Mouse (Mus musculus): ENCODE measurements around the gene Arntl. TPM values are rescaled to one million over a fixed set of nuclear protein-coding genes. Genes with fewer than 3 reads are reported as not detected.

Arntl gene
- polyA plus RNA-seq, 1 experiment from 2014 or later, result 9.0 TPM

DNA sequence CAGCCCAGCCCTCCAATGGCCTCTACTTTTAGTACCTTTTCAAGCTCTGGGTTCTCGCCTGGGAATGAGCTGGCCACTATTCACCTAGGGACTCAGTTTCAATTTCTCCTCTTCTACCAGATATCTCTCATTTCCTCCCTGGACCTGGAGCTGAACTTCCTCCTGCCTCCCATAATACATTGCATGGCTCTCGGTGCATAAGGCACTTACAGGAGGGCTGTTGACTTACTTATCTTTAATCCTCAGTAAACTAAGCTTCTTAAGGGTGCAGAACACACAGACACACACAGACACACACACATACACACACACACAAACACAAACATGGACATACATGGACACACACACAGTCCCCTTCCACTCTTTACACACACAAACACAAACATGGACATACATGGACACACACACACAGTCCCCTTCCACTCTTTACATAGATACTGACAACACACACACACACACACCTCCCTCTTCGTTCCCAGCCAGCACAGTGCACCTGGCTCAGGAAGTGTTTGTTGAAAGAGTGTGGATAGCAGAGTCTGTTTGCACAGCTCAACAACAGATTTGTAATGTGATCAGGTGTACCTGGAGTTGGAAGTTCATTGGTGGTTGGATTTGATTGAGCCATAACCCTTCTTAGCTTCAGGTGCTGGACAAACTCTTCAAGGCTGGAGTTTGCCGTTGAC lies 32.3 kb downstream of the Arntl start:
- Histone ChIP-seq H3K27me3 (ENCODE audit: control insufficient read depth, insufficient read depth, low read length) (no peaks in the 10 kb centered on the region), H3K9me3 (ENCODE audit: control insufficient read depth, low read length) (no peaks in the 10 kb centered on the region), H3K4me1 (ENCODE audit: control insufficient read depth, insufficient read depth, low read length) (no peaks in the 10 kb centered on the region), H3K27ac (replicated peaks; ENCODE audit: low read depth, low read length) (no peak overlapping the region), H3K4me3 (ENCODE audit: low read depth, low read length) (no peak overlapping the region), H3K9ac (ENCODE audit: low read length) (no peak overlapping the region), H3K36me3 (ENCODE audit: control insufficient read depth, insufficient read depth, low read length) (no peaks in the 10 kb centered on the region), H3K4me2 (ENCODE audit: low read depth, severe bottlenecking) (no peak overlapping the region)
- DNase-seq (ENCODE audit: low spot score) (no peak), ATAC-seq (ENCODE audit: insufficient number of reproducible peaks, low FRiP score, low TSS enrichment, low read depth) (no peak)
- 80% methylated on average over 4 of the region's 4 CpGs for WGBS

DNA sequence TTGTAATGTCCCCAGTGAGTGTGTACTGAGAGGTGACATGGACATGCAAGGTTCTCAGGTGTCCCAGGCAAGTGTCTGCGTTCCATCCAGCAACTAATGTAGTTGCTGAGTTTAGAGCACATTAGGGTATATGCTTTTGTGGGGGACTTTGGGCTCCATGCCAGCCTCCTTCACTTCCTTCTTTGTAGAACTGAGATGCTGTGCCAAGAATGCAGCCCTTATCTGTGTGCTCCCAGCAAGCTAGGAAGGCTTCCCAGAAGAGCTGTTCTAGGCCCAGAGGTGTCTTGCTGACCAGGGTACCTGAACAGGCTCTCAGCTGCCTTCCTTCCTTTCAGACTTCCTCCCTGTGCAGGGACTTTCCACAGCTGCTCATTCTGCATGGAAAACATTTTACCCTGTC lies 33.2 kb downstream of the Arntl start:
- H3K27ac ChIP-seq (replicated peaks; ENCODE audit: low read depth, low read length), result no peak overlapping the region
- H3K36me3 ChIP-seq (ENCODE audit: control insufficient read depth, insufficient read depth, low read length), result no peaks in the 10 kb centered on the region
- WGBS, result 100% methylated on average over 1 of the region's 1 CpGs
- DNase-seq (ENCODE audit: low spot score) (no peak), ATAC-seq (ENCODE audit: insufficient number of reproducible peaks, low FRiP score, low TSS enrichment, low read depth) (no peak)
- no peak overlapping the region for H3K4me3 ChIP-seq (ENCODE audit: low read depth, low read length)
- no peaks in the 10 kb centered on the region for H3K27me3 ChIP-seq (ENCODE audit: control insufficient read depth, insufficient read depth, low read length)
- H3K9ac ChIP-seq (ENCODE audit: low read length), result no peak overlapping the region
- no peaks in the 10 kb centered on the region for H3K9me3 ChIP-seq (ENCODE audit: control insufficient read depth, low read length)
- no peak overlapping the region for H3K4me2 ChIP-seq (ENCODE audit: low read depth, severe bottlenecking)
- H3K4me1 ChIP-seq (ENCODE audit: control insufficient read depth, insufficient read depth, low read length), result no peaks in the 10 kb centered on the region

DNA sequence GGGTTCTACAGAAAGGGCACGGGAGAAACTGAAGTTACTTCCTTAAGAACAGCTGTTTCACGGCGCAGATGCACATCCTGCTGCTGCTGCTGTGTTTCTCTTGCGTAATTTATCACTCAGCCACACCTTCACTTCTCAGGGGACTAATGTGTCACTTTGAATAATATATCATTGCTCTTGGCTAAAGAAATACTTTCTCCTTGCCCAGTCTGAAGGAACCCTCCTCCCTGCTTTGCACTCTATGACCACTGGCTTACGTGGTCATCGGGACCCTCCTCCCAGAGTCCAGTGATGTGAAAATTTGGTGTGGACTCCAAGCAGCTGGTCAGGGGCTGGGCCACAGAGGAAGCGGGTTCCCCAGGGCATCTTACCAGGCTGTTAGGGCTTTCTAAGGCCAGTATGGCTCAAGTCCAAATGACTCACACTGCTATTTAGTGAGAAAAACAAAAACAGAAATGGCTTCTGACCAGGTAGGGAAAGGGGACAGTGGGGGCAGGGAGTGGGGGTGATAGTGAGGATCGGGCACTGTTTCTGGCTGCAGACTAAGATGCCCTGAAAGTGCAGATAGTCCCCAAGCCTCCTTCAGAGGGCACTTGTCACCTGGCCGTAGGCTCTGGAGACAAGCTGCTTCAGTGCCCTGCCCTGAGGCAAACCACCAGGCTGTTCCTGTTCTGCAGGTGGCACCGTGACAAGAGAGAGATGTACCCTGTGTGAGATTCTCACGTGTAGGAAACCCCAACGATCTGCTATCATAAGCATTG lies 34.8 kb downstream of the Arntl start:
- no peak overlapping the region for H3K4me3 ChIP-seq (ENCODE audit: low read depth, low read length)
- ATAC-seq (ENCODE audit: insufficient number of reproducible peaks, low FRiP score, low TSS enrichment, low read depth), result no peak
- H3K4me2 ChIP-seq (ENCODE audit: low read depth, severe bottlenecking), result no peak overlapping the region
- no peaks in the 10 kb centered on the region for H3K36me3 ChIP-seq (ENCODE audit: control insufficient read depth, insufficient read depth, low read length)
- H3K27ac ChIP-seq (replicated peaks; ENCODE audit: low read depth, low read length), result no peak overlapping the region
- no peaks in the 10 kb centered on the region for H3K4me1 ChIP-seq (ENCODE audit: control insufficient read depth, insufficient read depth, low read length)
- H3K9ac ChIP-seq (ENCODE audit: low read length), result no peak overlapping the region
- H3K9me3 ChIP-seq (ENCODE audit: control insufficient read depth, low read length), result no peaks in the 10 kb centered on the region
- 73% methylated on average over 12 of the region's 12 CpGs for WGBS
- no peaks in the 10 kb centered on the region for H3K27me3 ChIP-seq (ENCODE audit: control insufficient read depth, insufficient read depth, low read length)
- no peak for DNase-seq (ENCODE audit: low spot score)

DNA sequence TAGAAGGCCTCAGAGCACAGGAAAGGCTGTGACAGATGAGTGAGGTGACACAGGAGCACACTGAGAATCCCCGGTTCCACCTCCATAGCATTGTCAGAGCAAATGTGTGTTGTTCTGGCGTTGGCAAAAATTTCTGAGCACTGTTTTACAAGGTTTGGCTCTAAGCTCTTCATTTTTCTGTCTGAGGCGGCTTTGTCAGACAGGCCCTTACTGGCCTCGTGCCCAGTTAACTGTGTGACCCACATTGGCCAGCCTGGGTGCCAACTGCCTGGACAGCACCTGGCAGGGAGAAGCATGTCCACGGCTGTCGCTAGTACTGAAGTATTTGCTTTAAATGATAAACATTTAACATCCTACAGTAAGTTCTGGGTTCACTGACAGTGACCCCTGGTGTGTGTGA lies 35.4 kb downstream of the Arntl start:
- no peaks in the 10 kb centered on the region for H3K27me3 ChIP-seq (ENCODE audit: control insufficient read depth, insufficient read depth, low read length)
- no peak overlapping the region for H3K4me2 ChIP-seq (ENCODE audit: low read depth, severe bottlenecking)
- H3K36me3 ChIP-seq (ENCODE audit: control insufficient read depth, insufficient read depth, low read length), result no peaks in the 10 kb centered on the region
- H3K4me3 ChIP-seq (ENCODE audit: low read depth, low read length), result no peak overlapping the region
- DNase-seq (ENCODE audit: low spot score) (no peak), ATAC-seq (ENCODE audit: insufficient number of reproducible peaks, low FRiP score, low TSS enrichment, low read depth) (no peak)
- WGBS, result 82% methylated on average over 6 of the region's 6 CpGs
- H3K9me3 ChIP-seq (ENCODE audit: control insufficient read depth, low read length), result no peaks in the 10 kb centered on the region
- H3K27ac ChIP-seq (replicated peaks; ENCODE audit: low read depth, low read length), result no peak overlapping the region
- H3K9ac ChIP-seq (ENCODE audit: low read length), result no peak overlapping the region
- H3K4me1 ChIP-seq (ENCODE audit: control insufficient read depth, insufficient read depth, low read length), result no peaks in the 10 kb centered on the region

DNA sequence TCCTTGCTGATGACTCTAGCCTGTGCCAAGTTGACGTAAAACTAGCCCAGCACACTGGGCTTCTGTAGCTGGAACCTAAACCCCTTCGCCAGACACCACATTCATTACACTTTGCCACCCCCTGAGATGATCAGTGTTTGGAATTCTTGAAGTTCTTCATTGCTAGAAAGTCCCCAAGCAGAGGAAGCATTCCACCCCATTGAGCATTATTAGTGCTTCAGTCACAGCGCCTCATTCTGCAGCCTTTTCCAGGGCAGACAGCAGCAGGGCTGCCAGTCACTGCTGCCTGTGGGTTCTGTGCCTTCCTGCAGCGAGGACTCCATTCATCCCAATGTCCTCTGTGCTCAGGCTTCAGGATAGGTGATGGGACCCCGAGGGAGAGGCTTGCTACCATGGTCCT lies 37.9 kb downstream of the Arntl start:
- H3K4me3 ChIP-seq (ENCODE audit: low read depth, low read length), result no peak overlapping the region
- H3K9ac ChIP-seq (ENCODE audit: low read length), result no peak overlapping the region
- 85% methylated on average over 5 of the region's 5 CpGs for WGBS
- H3K9me3 ChIP-seq (ENCODE audit: control insufficient read depth, low read length), result no peaks in the 10 kb centered on the region
- no peak for DNase-seq (ENCODE audit: low spot score)
- no peaks in the 10 kb centered on the region for H3K4me1 ChIP-seq (ENCODE audit: control insufficient read depth, insufficient read depth, low read length)
- no peaks in the 10 kb centered on the region for H3K36me3 ChIP-seq (ENCODE audit: control insufficient read depth, insufficient read depth, low read length)
- H3K27me3 ChIP-seq (ENCODE audit: control insufficient read depth, insufficient read depth, low read length), result no peaks in the 10 kb centered on the region
- H3K4me2 ChIP-seq (ENCODE audit: low read depth, severe bottlenecking), result no peak overlapping the region
- H3K27ac ChIP-seq (replicated peaks; ENCODE audit: low read depth, low read length), result no peak overlapping the region
- no peak for ATAC-seq (ENCODE audit: insufficient number of reproducible peaks, low FRiP score, low TSS enrichment, low read depth)

DNA sequence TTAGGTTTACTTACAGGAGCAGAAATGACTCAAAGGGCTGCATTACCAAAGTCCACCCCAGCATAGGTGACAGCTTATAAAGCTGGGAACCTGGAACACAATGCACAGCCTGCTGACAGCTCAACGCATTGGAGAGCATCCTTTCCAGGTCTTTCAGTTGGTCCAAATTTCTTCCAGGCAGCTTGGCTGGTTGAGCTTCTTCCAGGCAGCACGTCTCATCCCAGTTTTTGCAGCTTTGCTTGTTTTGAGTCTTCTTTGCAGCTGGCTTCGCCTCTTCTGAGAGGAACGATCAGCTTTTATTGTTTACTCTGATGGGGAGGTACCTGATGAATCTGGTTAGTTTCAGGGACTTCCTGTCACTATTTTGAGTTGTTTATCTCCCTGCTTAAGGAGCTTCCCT lies 39.2 kb downstream of the Arntl start:
- no peak overlapping the region for H3K4me2 ChIP-seq (ENCODE audit: low read depth, severe bottlenecking)
- H3K9ac ChIP-seq (ENCODE audit: low read length), result no peak overlapping the region
- peaks cover 5% of the 10 kb centered on the region; the same call in 1 of the 2 replicates for H3K4me1 ChIP-seq (ENCODE audit: control insufficient read depth, insufficient read depth, low read length)
- H3K9me3 ChIP-seq (ENCODE audit: control insufficient read depth, low read length), result no peaks in the 10 kb centered on the region
- H3K27ac ChIP-seq (replicated peaks; ENCODE audit: low read depth, low read length), result no peak overlapping the region
- WGBS, result 84% methylated on average over 4 of the region's 4 CpGs
- ATAC-seq (ENCODE audit: insufficient number of reproducible peaks, low FRiP score, low TSS enrichment, low read depth), result no peak
- no peak overlapping the region for H3K4me3 ChIP-seq (ENCODE audit: low read depth, low read length)
- H3K27me3 ChIP-seq (ENCODE audit: control insufficient read depth, insufficient read depth, low read length), result no peaks in the 10 kb centered on the region
- no peak for DNase-seq (ENCODE audit: low spot score)
- H3K36me3 ChIP-seq (ENCODE audit: control insufficient read depth, insufficient read depth, low read length), result no peaks in the 10 kb centered on the region

DNA sequence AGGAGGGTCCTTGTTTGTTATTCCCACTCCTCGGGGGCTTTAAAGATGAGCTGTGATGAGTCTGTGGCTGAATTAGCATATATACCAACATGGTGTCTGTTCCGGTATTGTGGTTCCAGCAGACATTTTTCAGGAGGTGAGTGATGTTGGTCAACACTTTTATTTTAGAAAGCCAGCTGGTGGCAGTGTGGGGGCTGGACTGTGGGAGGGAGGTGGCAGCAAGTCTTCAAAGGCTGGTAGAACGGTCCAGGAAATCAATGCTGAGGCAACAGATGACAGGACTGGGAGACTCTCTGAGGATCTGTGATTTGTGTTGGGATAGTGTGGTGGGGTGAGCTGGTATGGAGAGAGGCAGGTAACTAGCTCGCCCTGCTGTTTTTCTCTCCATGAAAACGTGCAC lies 39.9 kb downstream of the Arntl start:
- Histone ChIP-seq H3K9ac (ENCODE audit: low read length) (no peak overlapping the region), H3K27me3 (ENCODE audit: control insufficient read depth, insufficient read depth, low read length) (no peaks in the 10 kb centered on the region), H3K36me3 (ENCODE audit: control insufficient read depth, insufficient read depth, low read length) (no peaks in the 10 kb centered on the region), H3K4me1 (ENCODE audit: control insufficient read depth, insufficient read depth, low read length) (peaks cover 5% of the 10 kb centered on the region; the same call in 1 of the 2 replicates), H3K4me3 (ENCODE audit: low read depth, low read length) (no peak overlapping the region), H3K27ac (replicated peaks; ENCODE audit: low read depth, low read length) (no peak overlapping the region), H3K4me2 (ENCODE audit: low read depth, severe bottlenecking) (no peak overlapping the region), H3K9me3 (ENCODE audit: control insufficient read depth, low read length) (no peaks in the 10 kb centered on the region)
- no peak for DNase-seq (ENCODE audit: low spot score)
- WGBS, result 77% methylated on average over 5 of the region's 5 CpGs
- ATAC-seq (ENCODE audit: insufficient number of reproducible peaks, low FRiP score, low TSS enrichment, low read depth), result no peak

DNA sequence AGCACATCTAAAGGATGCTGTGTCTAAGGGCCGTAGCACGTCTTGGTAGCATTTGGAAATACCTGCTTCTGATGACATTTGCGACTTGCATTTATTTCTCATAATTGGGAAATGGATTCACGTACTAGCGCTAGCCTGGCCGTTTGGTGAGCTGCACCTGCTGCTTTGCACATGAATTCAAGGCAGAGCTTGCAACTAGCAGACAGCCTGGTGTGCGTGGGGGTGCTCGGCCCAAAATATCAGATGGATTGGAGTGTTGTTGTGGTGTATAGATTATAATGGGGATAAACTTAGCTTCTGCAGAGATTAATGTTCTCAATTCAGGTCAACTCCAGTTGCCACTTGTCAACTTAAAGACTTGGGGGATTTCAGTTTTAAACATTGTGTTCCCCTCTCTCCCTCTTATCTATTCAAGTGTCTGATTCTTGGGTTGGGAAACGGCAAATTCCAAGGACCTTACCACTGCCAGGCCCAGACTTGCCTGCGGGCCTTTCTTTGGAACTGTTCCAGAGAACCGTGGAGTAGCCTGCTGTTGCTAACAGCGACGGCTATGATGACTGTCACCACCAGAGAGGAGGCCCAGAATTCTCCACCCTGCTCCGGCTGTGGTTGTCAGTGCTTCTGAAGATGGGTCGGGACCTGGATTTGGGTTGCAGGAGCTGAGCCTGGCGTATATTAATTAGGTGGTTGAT lies 42.0 kb downstream of the Arntl start:
- Histone ChIP-seq H3K4me3 (ENCODE audit: low read depth, low read length) (no peak overlapping the region), H3K9me3 (ENCODE audit: control insufficient read depth, low read length) (no peaks in the 10 kb centered on the region), H3K4me1 (ENCODE audit: control insufficient read depth, insufficient read depth, low read length) (peaks cover 5% of the 10 kb centered on the region; the same call in 1 of the 2 replicates), H3K4me2 (ENCODE audit: low read depth, severe bottlenecking) (no peak overlapping the region), H3K36me3 (ENCODE audit: control insufficient read depth, insufficient read depth, low read length) (no peaks in the 10 kb centered on the region), H3K27ac (replicated peaks; ENCODE audit: low read depth, low read length) (no peak overlapping the region), H3K27me3 (ENCODE audit: control insufficient read depth, insufficient read depth, low read length) (no peaks in the 10 kb centered on the region), H3K9ac (ENCODE audit: low read length) (no peak overlapping the region)
- WGBS, result 83% methylated on average over 16 of the region's 16 CpGs
- ATAC-seq (ENCODE audit: insufficient number of reproducible peaks, low FRiP score, low TSS enrichment, low read depth) (no peak), DNase-seq (ENCODE audit: low spot score) (no peak)

All from limb, embryonic 11.5 days (tissue).